Mouse (Mus musculus) gonadal fat pad, adult 2 months (tissue): Measurements from ENCODE around the gene Olfr9. TPM values are rescaled to one million over a fixed set of nuclear protein-coding genes. Genes with fewer than 3 reads are reported as not detected.
"Not testable (repeated sequence)": the region's sequence is repeated elsewhere in the genome, so short reads cannot be mapped to it uniquely, and the experiment has no call there.

Source experiments
- DNase-seq: peaks from one replicate; pipeline ENCODE4 v3.0.0-alpha.2; 2012; ENCODE audit warnings: low read depth
- polyA plus RNA-seq: library from polyadenylated mRNA; depleted of rRNA; stranded (reverse); fragments of >200 nt; gene quantifications from 2 replicates; pipeline ENCODE4 v1.2.3, GENCODE M21; 2012; rRNA removed

The Olfr9 gene
- polyA plus RNA-seq, 1 experiment: not detected

DNA sequence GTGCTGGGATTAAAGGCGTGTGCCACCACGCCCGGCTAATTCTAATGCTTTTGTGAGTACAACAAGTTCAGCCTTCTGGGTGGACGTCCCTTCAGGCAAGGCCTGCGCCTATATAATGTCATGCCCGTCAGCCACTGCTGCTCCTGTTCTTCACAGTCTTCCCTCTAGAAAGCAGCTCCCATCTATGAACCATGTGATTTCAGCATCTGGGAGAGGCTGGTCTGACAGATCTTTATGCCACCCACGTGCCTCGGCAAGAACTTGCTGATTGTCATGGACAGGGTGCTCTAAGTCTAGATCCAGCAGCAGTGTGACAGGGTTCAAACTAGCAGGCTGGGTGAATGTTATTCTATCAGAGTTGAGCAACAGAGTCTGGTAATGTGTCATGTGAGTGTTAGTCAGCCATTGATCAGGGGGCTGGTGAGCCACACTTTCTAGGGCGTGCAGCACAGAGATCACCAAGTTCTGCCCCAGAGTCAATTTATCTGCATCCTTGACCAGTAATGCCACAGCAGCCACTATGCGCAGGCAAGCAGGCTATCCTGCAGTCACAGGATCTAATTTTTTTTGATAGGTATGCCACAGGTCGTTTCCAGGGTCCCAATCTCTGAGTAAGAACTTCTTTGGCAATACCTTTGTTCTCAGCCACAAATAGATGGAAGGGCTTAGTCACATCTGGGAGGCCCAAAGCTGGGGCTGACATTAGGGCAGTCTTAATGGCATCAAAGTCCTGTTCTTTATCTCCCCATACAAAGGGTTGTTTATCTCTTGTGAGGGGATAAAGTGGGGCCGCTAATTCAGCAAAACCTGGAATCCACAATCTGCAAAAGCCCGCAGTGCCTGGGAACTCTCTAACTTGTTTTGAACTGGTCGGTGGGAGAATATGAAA is 15.0 kb downstream of the Olfr9 start:
- DNase-seq: no peak

DNA sequence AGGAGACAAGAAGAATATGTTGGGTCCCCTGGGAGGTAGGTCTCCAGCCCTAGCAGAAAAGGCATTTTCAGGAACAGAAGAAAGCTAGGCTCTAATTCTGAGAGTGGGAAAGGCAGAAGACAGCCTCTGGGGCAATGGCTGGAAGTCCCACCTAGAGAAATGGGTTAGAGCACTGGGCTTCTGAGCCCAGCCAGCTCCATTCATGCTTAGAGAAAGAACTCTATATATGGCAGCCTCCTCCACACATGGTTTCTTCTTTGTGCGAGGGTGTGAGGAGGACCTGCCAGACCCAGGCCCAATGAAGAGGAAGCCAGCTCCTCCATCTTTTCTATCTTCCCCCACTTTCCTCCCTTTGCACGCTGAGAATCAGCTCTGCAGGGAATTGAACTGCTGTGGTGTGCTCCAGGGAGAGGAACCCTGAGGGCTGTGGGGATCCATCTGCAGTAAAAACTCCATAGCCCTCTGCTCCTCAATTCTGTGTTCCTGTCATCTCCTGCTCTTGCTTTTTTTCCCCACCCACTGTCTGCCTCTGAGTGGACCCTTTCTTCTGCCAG is 21.1 kb downstream of the Olfr9 start, which contains the start of gene Olfr763:
Gene Olfr763 (plus strand): TSS at position 504 of the 554 bp plus-strand sequence.
- DNase-seq: no peak

DNA sequence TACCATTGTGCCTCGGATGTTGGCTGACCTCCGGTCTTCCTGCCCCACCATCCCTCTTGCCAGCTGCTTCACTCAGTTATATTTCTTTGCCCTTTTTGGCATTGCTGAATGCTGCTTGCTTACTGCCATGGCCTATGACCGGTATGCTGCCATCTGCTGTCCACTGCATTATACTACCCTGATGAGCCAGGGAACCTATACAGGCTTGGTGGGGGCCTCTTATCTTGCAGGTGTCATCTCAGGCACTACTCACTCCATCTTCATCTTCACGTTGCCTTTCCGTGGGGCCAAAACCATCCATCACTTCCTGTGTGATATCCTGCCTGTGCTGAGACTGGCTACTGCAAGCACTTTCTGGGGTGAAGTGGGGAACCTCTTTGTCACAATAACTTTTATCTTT is 22.3 kb downstream of the Olfr9 start:
- DNase-seq: not testable (repeated sequence)

DNA sequence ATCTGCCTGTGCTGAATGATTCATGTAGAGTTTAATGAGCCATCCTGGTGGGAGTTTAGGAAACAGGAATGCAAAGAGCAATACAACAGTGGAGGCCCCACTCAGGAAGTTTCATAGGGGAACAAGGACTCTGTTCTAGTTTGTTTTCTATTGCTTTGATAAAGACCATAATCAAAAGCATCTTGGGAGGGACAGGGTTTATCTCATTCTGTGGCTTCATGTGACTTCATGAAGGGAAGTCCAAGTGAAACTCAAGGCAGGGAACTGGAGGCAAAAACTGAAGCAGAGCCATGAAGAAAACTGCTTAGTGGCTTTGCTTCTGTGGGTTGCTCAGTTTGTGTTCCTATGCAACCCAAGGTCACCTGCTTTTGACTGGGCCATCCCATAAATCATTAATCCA is 25.2 kb downstream of the Olfr9 start:
- no peak for DNase-seq

DNA sequence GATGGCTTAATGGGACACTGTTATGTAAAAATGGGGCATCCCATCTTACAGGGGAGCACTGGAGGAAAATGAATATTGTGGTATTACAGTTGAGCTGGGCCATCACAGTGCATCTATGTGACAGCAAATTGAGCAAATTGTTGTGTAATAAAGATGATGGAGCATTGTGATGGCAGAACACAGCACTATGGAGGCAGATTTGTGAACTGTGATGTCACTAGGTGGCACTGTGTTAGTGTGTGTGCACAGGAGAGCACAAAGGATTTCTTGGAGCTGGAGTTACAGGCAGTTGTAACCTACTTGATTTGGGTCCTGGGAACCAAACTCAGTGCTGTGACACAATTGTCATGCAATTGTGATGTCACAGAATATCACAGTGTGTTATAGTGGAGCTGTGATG is 34.1 kb downstream of the Olfr9 start:
- no peak for DNase-seq

- no peak for DNase-seq
Measured at GRCm38 (mm10) chr10:129026018-129026662, 36.9 kb downstream of the Olfr9 start.

DNA sequence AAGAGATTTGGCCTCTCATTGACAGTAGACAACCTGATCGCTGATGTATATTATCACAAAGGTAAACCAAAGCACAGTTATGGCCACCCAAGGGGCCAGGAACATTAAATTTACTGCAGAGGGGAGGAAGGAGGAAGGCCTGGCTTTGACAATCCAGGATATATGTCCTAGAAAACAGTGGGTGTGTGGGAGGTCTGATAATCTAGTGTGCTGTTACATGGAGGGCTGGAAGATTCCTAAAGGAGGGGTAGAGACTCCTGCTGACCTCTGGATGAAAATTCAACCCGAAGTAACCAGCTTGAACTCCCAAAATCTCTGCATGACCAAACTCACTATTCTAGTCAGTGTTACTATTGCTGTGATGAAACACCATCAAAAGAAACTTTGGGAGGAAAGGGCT is 39.1 kb downstream of the Olfr9 start:
- no peak for DNase-seq

- DNase-seq: no peak
Measured at GRCm38 (mm10) chr10:129039796-129040195, 50.6 kb downstream of the Olfr9 start, which contains the start of gene Olfr764-ps1. Olfr764-ps1 (minus strand) TSS chr10:129039896.

Other genes with a start within 250 kb of the Olfr9 start
- gene Dgka, start 244.6 kb upstream of the Olfr9 start, polyA plus RNA-seq: 16.3 and 16.6 TPM in 2 replicates
- gene Pym1, start 241.5 kb upstream of the Olfr9 start, polyA plus RNA-seq: 24.9 and 25.1 TPM in 2 replicates
- gene Mmp19, start 198.5 kb upstream of the Olfr9 start, polyA plus RNA-seq: 15.4 and 21.7 TPM in 2 replicates
- gene Dnajc14, start 185.4 kb upstream of the Olfr9 start, polyA plus RNA-seq: 18.3 and 21.4 TPM in 2 replicates
- gene Tmem198b, start 185.1 kb upstream of the Olfr9 start, polyA plus RNA-seq: 18.0 and 22.4 TPM in 2 replicates
- gene Sarnp, start 172.1 kb upstream of the Olfr9 start, polyA plus RNA-seq: 8.2 and 8.5 TPM in 2 replicates
- 129 and 147 TPM in 2 replicates for gene Ormdl2, start 167.8 kb upstream of the Olfr9 start, polyA plus RNA-seq
- 1.4 and 1.7 TPM in 2 replicates for gene Gdf11, start 97.7 kb upstream of the Olfr9 start, polyA plus RNA-seq
- 221 and 278 TPM in 2 replicates for gene Cd63, start 88.4 kb upstream of the Olfr9 start, polyA plus RNA-seq
- 23.7 and 24.5 TPM in 2 replicates for gene Rdh5, start 66.5 kb upstream of the Olfr9 start, polyA plus RNA-seq
- gene Bloc1s1, start 65.4 kb upstream of the Olfr9 start, polyA plus RNA-seq: 227 and 296 TPM in 2 replicates
- 85.0 and 170 TPM in 2 replicates for gene Itga7, start 55.6 kb upstream of the Olfr9 start, polyA plus RNA-seq
- gene Mettl7b, start 28.4 kb upstream of the Olfr9 start, polyA plus RNA-seq: 3.9 and 6.2 TPM in 2 replicates
- gene Olfr763, start 21.4 kb downstream of the Olfr9 start, polyA plus RNA-seq: not detected in 2 replicates
- gene Olfr764-ps1, start 50.5 kb downstream of the Olfr9 start, polyA plus RNA-seq: not detected in 2 replicates
- not detected in 2 replicates for gene Olfr765, start 60.6 kb downstream of the Olfr9 start, polyA plus RNA-seq
- not detected in 2 replicates for gene Olfr766-ps1, start 79.5 kb downstream of the Olfr9 start, polyA plus RNA-seq
- gene Olfr767, start 93.5 kb downstream of the Olfr9 start, polyA plus RNA-seq: not detected in 2 replicates
- not detected in 2 replicates for gene Olfr768, start 109.9 kb downstream of the Olfr9 start, polyA plus RNA-seq
- gene Olfr769, start 128.4 kb downstream of the Olfr9 start, polyA plus RNA-seq: not detected in 2 replicates
- not detected in 2 replicates for gene Olfr770, start 149.6 kb downstream of the Olfr9 start, polyA plus RNA-seq
- not detected in 2 replicates for gene Olfr771, start 175.3 kb downstream of the Olfr9 start, polyA plus RNA-seq
- gene Olfr772, start 188.5 kb downstream of the Olfr9 start, polyA plus RNA-seq: not detected in 2 replicates
- gene Olfr773, start 198.0 kb downstream of the Olfr9 start, polyA plus RNA-seq: not detected in 2 replicates
- not detected in 2 replicates for gene Olfr774, start 246.8 kb downstream of the Olfr9 start, polyA plus RNA-seq